Mouse (Mus musculus): ENCODE results near the gene Klhdc2.

GRCm38 (mm10) chr12:69332147-69332546 lies 35.7 kb downstream of the Klhdc2 start:
- TF ChIP-seq POLR2A (IDR thresholded peaks at IDR 0.05; ENCODE audit: low read depth, low read length) (no peak), CTCF (IDR thresholded peaks at IDR 0.05; ENCODE audit: extremely low read depth, insufficient read depth, insufficient read length, insufficient replicate concordance) (no peak)

Measured in spleen, adult 2 months (tissue).